Mouse (Mus musculus): ENCODE data around the gene Arih1. TPM values are rescaled to one million over a fixed set of nuclear protein-coding genes. Genes with fewer than 3 reads are reported as not detected.

The Arih1 gene
- polyA plus RNA-seq, 1 experiment from 2014 or later: 5.2 TPM

GRCm38 (mm10) chr9:59512381-59512780, 26.0 kb upstream of the Arih1 start:
- Histone ChIP-seq H3K4me1 (replicated peaks) (no peaks in the 10 kb centered on the region), H3K9me3 (replicated peaks) (no peaks in the 10 kb centered on the region), H3K36me3 (no peaks in the 10 kb centered on the region), H3K27me3 (0 out of 2 replicates have a peak, but pooled peaks cover 6% of the 10 kb centered on the region), H3K27ac (no peak overlapping the region), H3K4me2 (no peak overlapping the region), H3K4me3 (replicated peaks) (no peak overlapping the region), H3K9ac (no peak overlapping the region)
- no peak for DNase-seq
- 64% methylated on average over 4 of the region's 4 CpGs for WGBS (ENCODE audit: insufficient replicate concordance)
- ATAC-seq (ENCODE audit: low read depth): no peak

GRCm38 (mm10) chr9:59508146-59508545, 21.7 kb upstream of the Arih1 start:
- ATAC-seq (ENCODE audit: low read depth) (no peak), DNase-seq (no peak)
- Histone ChIP-seq H3K36me3 (no peaks in the 10 kb centered on the region), H3K9me3 (replicated peaks) (no peaks in the 10 kb centered on the region), H3K4me2 (no peak overlapping the region), H3K27ac (no peak overlapping the region), H3K9ac (no peak overlapping the region), H3K27me3 (no peaks in the 10 kb centered on the region), H3K4me3 (replicated peaks) (no peak overlapping the region), H3K4me1 (replicated peaks) (no peaks in the 10 kb centered on the region)
- WGBS (ENCODE audit: insufficient replicate concordance): 50% methylated on average over 1 of the region's 1 CpGs

DNA sequence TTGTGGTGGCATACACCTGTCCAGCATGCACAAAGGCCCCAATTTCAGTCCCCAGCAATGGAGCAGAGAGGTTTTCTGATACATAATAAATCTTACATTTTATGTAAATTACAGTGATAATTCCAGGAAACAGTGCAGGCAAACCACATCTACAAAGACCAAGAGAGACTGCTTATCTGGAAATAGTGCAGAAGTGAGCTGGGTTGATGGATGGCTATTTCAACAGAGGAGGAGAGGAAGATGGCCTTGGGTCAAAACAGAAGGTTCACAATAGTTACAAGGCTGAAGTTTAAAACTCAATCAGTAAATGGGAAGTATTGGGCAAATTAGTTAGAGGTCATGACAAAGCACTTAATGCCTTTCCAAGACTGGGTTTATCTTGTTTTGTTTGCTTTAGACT, 913 bp upstream of the Arih1 start:
- peak overlapping the region; percentile 97 for H3K9ac ChIP-seq
- DNase-seq (no peak), ATAC-seq (ENCODE audit: low read depth) (no peak)
- peak overlapping the region; percentile 99 for H3K4me3 ChIP-seq (replicated peaks)
- H3K27me3 ChIP-seq: no peaks in the 10 kb centered on the region
- no peaks in the 10 kb centered on the region for H3K36me3 ChIP-seq
- H3K4me2 ChIP-seq: peak overlapping the region; percentile 83
- peak overlapping the region; percentile 99 for H3K27ac ChIP-seq
- no peaks in the 10 kb centered on the region for H3K9me3 ChIP-seq (replicated peaks)
- peaks cover 25% of the 10 kb centered on the region for H3K4me1 ChIP-seq (replicated peaks)

DNA sequence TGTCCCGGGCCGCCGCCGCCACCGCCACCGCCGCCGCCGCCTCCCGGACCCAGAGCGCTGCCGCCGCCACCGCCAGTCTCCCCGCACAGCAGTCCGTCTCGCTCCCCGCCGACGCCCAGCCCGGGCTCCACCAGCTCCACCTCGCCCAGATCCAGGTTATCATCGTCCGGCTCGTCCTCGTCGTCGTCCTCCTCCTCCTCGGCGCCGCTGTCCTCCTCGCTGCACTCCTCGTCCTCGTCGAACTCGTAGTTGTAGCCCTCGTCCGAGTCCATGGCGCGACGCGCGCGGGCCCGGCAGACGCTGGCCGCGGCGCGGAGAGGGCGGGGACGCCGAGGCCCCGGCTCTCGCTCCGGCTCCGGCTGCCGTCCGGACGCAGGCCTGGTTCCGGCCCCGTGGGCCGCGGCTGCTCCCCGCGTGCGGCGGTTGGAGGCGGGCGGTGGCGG, 321 bp downstream of the Arih1 start:
- under 1% methylated on average over 64 of the region's 71 CpGs for WGBS (ENCODE audit: insufficient replicate concordance)

DNA sequence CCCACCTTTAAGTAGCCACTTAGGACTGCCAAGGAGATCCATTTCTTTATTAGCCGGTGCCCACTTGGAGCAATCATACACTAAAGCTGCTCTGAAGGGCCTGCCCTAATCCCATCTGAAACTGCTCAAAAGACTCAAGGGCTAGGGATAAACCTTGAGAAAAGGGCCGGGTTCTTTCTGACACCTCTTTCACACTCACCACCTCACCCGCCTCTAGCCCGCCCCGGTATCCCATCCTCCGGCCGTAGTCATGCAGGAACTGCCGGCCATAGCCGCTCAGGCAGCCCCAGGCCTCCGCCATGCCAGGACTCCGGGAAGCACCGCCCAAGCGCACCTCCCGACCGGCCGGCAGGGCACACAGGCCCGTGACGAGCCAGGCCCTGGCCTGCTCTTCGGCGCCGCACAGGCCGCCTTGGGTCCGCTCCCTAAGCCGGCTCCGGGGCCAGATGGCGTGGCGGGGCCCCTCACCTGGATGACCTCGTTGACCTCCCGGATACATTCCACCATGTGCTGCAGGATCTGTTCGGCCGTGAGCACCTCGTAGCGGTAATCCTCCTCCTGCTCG, 825 bp downstream of the Arih1 start:
- peak overlapping the region; percentile 99 for H3K27ac ChIP-seq
- peak; percentile 57 for ATAC-seq (ENCODE audit: low read depth)
- under 1% methylated on average over 34 of the region's 34 CpGs for WGBS (ENCODE audit: insufficient replicate concordance)

More for the DNA sequence above, 321 bp downstream of the Arih1 start:
- Histone ChIP-seq H3K9ac (peak overlapping the region; percentile 97), H3K36me3 (no peaks in the 10 kb centered on the region), H3K4me2 (peak overlapping the region; percentile 83), H3K27me3 (no peaks in the 10 kb centered on the region), H3K27ac (peak overlapping the region; percentile 99), H3K4me1 (replicated peaks) (peaks cover 32% of the 10 kb centered on the region), H3K9me3 (replicated peaks) (no peaks in the 10 kb centered on the region), H3K4me3 (replicated peaks) (peak overlapping the region; percentile 99)
- DNase-seq: no peak
- ATAC-seq (ENCODE audit: low read depth): peak; percentile 70

DNA sequence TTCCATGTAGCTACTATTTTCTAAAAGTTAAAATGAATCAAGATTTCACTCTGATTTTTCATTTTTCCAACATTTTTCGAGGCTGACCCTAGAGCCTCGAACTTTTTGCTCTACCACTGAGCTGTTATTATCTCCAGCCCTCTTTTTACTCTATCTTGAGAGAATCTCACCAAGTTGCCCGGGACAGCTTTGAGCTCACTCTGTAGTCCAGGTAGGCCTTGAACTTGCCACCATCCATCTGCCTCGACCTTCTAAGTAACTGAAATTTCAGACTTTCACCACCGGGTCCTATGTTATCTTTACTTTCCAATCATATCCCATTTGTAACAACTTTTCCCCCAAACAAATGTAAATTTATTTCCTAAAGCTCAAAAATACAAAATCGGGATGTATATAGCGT, 1.7 kb downstream of the Arih1 start:
- Histone ChIP-seq H3K9me3 (replicated peaks) (no peaks in the 10 kb centered on the region), H3K27me3 (no peaks in the 10 kb centered on the region), H3K4me2 (peak overlapping the region; percentile 83), H3K4me1 (replicated peaks) (peaks cover 35% of the 10 kb centered on the region), H3K9ac (peak overlapping the region; percentile 97), H3K4me3 (replicated peaks) (peak overlapping the region; percentile 99), H3K27ac (peak overlapping the region; percentile 99), H3K36me3 (no peaks in the 10 kb centered on the region)
- 5% methylated on average over 7 of the region's 7 CpGs for WGBS (ENCODE audit: insufficient replicate concordance)
- no peak for ATAC-seq (ENCODE audit: low read depth)
- DNase-seq: no peak

More for the DNA sequence above, 825 bp downstream of the Arih1 start:
- no peaks in the 10 kb centered on the region for H3K36me3 ChIP-seq
- DNase-seq: peak; percentile 71
- H3K4me2 ChIP-seq: peak overlapping the region; percentile 83
- H3K9ac ChIP-seq: peak overlapping the region; percentile 97
- H3K9me3 ChIP-seq (replicated peaks): no peaks in the 10 kb centered on the region
- no peaks in the 10 kb centered on the region for H3K27me3 ChIP-seq
- H3K4me1 ChIP-seq (replicated peaks): peaks cover 32% of the 10 kb centered on the region
- H3K4me3 ChIP-seq (replicated peaks): peak overlapping the region; percentile 99

DNA sequence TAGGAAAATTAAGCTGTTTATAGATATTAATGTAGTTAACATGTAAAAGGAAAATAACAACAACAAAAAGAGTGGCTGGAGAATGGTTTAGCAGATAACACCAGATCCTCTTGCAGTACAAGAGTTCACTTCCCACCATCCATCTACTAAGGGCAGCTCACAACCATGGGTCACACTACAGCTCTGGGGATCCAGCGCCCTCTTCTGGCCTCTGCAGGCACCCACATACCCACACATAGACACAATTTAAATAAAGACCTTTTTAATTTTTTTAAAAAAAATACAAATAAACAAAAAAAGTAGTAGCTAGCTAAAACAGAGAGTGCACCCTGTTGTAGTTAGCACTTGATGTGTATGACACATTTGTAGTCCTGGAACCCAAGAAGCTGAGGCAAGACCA, 4.0 kb downstream of the Arih1 start:
- peaks cover 39% of the 10 kb centered on the region for H3K4me1 ChIP-seq (replicated peaks)
- H3K27ac ChIP-seq: no peak overlapping the region
- peak; percentile 34 for DNase-seq
- ATAC-seq (ENCODE audit: low read depth): no peak
- H3K4me3 ChIP-seq (replicated peaks): no peak overlapping the region
- no peaks in the 10 kb centered on the region for H3K36me3 ChIP-seq
- peak overlapping the region; percentile 6; the same call in 1 of the 2 replicates for H3K9ac ChIP-seq
- no peaks in the 10 kb centered on the region for H3K27me3 ChIP-seq
- WGBS (ENCODE audit: insufficient replicate concordance): 0% methylated on average over 1 of the region's 1 CpGs
- no peaks in the 10 kb centered on the region for H3K9me3 ChIP-seq (replicated peaks)
- H3K4me2 ChIP-seq: no peak overlapping the region

GRCm38 (mm10) chr9:59476617-59477016, 9.8 kb downstream of the Arih1 start:
- DNase-seq: no peak
- Histone ChIP-seq H3K27me3 (no peaks in the 10 kb centered on the region), H3K9ac (no peak overlapping the region), H3K4me3 (replicated peaks) (no peak overlapping the region), H3K4me1 (replicated peaks) (peaks cover 29% of the 10 kb centered on the region), H3K36me3 (peaks cover 26% of the 10 kb centered on the region), H3K9me3 (replicated peaks) (no peaks in the 10 kb centered on the region), H3K4me2 (no peak overlapping the region), H3K27ac (no peak overlapping the region)
- no peak for ATAC-seq (ENCODE audit: low read depth)
- 92% methylated on average over 2 of the region's 2 CpGs for WGBS (ENCODE audit: insufficient replicate concordance)

- Histone ChIP-seq H3K27ac (no peak overlapping the region), H3K4me2 (no peak overlapping the region)
- WGBS (ENCODE audit: insufficient replicate concordance): 48% methylated on average over 1 of the region's 1 CpGs
Observed at GRCm38 (mm10) chr9:59474838-59475237, 11.6 kb downstream of the Arih1 start.

DNA sequence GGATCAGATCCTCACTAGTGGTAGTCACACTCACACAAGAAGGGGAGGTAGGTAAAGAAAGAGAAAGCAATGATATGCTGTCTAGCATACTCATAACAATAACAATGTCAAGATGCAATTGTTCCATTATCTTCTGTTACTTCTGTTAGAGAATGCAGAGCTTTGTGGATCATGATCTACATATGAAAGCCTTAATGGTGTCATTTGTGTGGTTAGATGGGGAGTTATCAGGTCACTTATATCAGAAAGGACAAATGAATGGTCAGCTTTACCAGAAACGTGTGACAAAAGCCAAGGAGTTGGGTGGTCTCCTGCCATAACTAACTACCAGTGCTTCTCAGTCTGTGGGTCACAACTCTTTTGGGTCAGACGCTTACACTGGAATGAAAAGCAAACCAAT, 13.2 kb downstream of the Arih1 start:
- WGBS (ENCODE audit: insufficient replicate concordance): 72% methylated on average over 2 of the region's 2 CpGs
- Histone ChIP-seq H3K9ac (no peak overlapping the region), H3K9me3 (replicated peaks) (no peaks in the 10 kb centered on the region)

More at GRCm38 (mm10) chr9:59474838-59475237, 11.6 kb downstream of the Arih1 start:
- no peak for DNase-seq
- no peak for ATAC-seq (ENCODE audit: low read depth)
- H3K27me3 ChIP-seq: no peaks in the 10 kb centered on the region
- no peaks in the 10 kb centered on the region for H3K9me3 ChIP-seq (replicated peaks)
- peaks cover 30% of the 10 kb centered on the region for H3K36me3 ChIP-seq
- H3K4me3 ChIP-seq (replicated peaks): no peak overlapping the region
- H3K4me1 ChIP-seq (replicated peaks): peaks cover 34% of the 10 kb centered on the region
- H3K9ac ChIP-seq: no peak overlapping the region

GRCm38 (mm10) chr9:59469446-59469845, 17.0 kb downstream of the Arih1 start:
- no peak for DNase-seq
- Histone ChIP-seq H3K4me2 (no peak overlapping the region), H3K36me3 (peaks cover 21% of the 10 kb centered on the region), H3K4me3 (replicated peaks) (no peak overlapping the region), H3K27ac (no peak overlapping the region), H3K4me1 (replicated peaks) (peaks cover 15% of the 10 kb centered on the region), H3K9ac (no peak overlapping the region), H3K9me3 (replicated peaks) (no peaks in the 10 kb centered on the region), H3K27me3 (no peaks in the 10 kb centered on the region)
- ATAC-seq (ENCODE audit: low read depth): no peak
- 71% methylated on average over 1 of the region's 1 CpGs for WGBS (ENCODE audit: insufficient replicate concordance)

More for the DNA sequence above, 13.2 kb downstream of the Arih1 start:
- H3K36me3 ChIP-seq: peaks cover 30% of the 10 kb centered on the region
- peaks cover 32% of the 10 kb centered on the region for H3K4me1 ChIP-seq (replicated peaks)
- no peak overlapping the region for H3K4me3 ChIP-seq (replicated peaks)
- no peaks in the 10 kb centered on the region for H3K27me3 ChIP-seq
- ATAC-seq (ENCODE audit: low read depth): no peak
- H3K4me2 ChIP-seq: no peak overlapping the region
- DNase-seq: no peak
- H3K27ac ChIP-seq: no peak overlapping the region

- WGBS (ENCODE audit: insufficient replicate concordance): 76% methylated on average over 1 of the region's 1 CpGs
- DNase-seq (no peak), ATAC-seq (ENCODE audit: low read depth) (no peak)
Observed at GRCm38 (mm10) chr9:59464293-59464692, 22.1 kb downstream of the Arih1 start.

More at GRCm38 (mm10) chr9:59464293-59464692, 22.1 kb downstream of the Arih1 start:
- Histone ChIP-seq H3K4me3 (replicated peaks) (no peak overlapping the region), H3K9ac (no peak overlapping the region), H3K27me3 (no peaks in the 10 kb centered on the region), H3K9me3 (replicated peaks) (no peaks in the 10 kb centered on the region), H3K27ac (no peak overlapping the region), H3K36me3 (no peaks in the 10 kb centered on the region), H3K4me1 (replicated peaks) (peaks cover 18% of the 10 kb centered on the region), H3K4me2 (no peak overlapping the region)

All from liver, embryonic 13.5 days (tissue).